Mouse (Mus musculus) brain, adult 2 months (tissue): Measurements from ENCODE around the gene Kifc3.

Experiments
- DNase-seq: peaks from one replicate; pipeline ENCODE4 v3.0.0; 2011; ENCODE audit warnings: low read depth, low spot score

The Kifc3 gene

DNA sequence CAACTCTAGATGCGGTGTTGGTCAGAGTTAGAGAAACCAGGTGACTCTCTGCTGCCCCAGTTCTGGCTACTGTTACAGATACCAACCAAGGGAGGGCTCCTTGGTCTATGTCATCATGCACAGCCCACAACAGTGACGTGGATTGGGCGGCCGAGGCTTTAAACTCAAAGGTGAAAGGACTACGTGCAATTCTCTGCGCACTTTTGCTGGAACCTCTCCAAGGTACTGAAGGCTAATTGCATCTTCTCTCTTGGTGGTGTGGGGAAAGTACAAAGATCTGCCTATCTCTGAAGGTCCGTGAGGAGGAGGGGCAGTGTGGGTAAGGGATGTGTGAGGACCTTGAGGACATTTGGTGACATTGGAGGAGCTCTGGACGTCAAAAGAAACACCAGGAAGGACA, 44.0 kb downstream of the Kifc3 start:
- DNase-seq: no peak

DNA sequence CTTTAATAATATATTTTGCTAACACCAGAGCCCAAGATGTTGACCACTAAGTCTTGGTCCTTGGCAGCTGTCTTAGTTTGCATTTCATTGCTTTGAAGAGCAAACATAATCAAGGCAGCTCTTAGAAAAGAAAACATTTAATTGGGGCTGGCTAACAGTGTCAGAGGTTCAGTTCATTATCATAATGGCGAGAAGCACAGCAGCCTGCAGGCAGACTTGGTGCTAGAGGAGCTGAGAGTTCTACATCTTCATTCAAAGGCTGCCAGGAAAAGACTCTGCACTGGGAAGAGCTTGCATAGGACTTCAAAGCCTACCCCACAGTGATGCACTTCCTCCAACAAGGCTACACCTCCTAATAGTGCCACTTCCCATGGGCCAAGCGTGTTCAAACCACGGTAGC, 45.5 kb downstream of the Kifc3 start:
- DNase-seq: no peak

DNA sequence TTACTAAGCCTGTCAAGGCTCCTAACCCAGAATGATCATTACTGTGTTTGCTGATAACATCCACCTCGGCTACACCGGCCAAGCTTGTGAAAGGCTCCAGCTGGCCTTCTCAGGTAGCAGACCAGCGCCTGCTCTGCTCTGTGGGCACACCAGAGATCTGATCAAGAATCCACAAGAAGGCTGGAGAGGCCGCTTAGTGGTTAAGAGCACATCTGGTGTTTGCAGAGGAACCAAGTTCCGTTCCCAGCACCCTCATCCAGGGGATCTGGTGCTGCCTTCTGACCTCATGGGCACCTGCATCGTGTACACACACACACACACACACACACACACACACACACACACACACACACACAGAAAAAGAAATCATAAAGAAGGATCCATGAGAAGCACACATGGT, 46.5 kb downstream of the Kifc3 start:
- DNase-seq: no peak

DNA sequence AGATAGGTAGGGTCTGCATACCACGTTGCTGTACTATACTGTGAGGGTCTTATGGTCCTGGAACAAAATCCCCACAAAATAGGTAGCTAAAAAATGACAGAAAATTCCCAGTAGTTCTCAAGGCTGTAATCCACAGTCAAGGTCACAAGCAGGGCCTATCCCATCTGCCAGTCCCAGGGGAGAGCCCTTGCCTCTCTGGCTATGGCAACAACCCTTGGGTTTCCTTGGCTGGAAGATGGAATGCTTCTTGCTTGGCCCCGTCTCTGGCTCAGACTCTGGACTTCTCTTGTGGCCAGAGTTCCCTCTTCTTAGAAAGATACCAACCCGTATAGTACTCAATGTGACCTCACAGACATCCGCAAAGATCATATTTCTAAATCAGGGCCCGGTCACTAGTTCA, 47.3 kb downstream of the Kifc3 start:
- DNase-seq: no peak

DNA sequence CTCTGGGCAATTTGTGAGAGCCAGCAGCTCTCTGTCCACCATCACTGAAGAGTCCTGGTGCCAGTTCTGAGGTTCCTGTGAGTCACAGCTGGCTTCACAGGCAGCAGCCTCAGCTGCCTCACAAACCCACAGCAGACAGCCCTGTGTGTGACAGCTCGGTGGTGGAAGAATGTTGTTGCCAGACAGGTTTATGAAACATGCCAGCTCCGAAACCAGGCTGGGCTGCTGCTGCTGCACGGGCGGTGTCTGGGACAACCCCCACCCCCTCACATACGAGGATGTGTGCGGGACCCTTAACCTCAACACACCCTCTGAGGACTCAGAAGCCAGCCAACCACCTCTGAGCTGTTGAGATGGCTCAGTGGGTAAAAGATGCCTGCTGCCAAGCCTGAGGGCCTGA, 48.0 kb downstream of the Kifc3 start:
- DNase-seq: no peak

DNA sequence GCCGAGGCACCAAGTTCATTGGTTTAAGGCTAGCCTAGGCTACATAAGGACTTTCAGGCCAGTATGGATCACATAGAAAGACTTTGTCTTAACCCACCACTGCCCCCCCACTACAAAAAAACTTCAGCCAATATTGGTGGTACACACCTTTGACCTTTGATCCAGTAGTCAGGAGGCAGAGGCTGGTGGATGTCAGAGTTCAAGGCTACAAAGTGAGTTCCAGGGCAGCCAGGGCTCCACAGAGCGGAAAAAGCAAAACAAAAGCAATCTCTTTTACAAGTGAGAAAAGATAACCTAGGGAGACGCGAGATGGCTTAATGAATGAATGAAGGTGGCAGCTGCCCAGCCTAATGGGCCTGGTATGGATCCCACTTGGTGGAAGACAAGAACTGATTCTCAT, 48.6 kb downstream of the Kifc3 start:
- DNase-seq: no peak

DNA sequence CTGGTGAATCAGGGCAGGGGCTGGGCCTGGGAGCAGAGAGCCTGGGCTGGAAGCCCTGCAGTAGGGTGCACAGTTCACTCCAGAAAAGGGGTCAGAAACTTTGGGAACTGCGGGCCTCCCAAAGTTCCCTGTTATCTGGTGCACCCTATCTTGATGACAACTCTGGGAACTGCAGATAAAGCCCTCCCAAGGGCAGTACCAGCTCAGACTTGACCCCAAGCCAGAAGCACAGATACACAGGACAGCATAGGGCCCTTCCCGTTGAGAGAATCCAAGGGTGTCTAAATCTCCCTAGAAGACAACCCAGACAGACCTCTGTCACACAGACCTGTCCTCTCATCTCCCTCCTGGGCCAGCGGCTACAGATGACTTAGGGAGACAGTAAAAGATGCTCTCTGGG, 52.0 kb downstream of the Kifc3 start:
- DNase-seq: no peak

DNA sequence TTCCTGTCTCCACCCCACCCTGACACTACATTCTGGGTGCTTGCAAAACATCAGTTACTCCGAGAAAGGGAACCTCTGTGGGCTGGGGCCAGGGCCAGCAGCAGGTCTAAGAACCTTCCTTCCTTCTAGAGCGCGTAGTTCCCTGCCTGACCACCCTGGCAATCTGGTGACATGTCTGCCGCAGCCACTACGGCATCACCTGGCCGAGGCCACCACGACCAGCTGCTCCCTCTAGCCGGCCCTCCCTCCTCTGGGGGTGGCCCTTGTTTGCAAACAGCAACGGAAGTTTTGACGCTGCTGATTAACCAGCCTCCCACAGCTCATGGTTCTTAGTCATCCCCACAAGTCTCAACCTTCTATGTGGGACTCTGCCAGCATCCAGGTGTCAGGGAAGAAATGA, 53.2 kb downstream of the Kifc3 start:
- DNase-seq: peak; percentile 24

DNA sequence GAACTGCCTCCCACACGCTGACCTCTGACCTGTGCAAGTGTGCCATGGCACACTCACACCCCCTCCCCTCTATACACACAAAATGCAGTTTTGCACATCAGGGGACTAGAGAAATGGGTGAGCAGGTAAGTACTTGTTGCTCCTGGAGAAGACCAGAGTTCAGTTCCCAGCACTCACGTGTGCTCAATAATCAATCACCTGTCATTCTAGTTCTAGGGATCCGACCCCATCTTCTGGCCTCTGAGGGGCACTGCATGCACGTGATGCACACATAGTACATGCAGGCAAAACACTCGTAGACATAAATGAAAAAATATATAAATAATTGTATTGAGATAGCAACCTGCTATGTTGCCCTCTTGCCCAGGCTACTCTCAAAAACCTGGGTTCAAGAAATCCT, 55.8 kb downstream of the Kifc3 start:
- DNase-seq: no peak

DNA sequence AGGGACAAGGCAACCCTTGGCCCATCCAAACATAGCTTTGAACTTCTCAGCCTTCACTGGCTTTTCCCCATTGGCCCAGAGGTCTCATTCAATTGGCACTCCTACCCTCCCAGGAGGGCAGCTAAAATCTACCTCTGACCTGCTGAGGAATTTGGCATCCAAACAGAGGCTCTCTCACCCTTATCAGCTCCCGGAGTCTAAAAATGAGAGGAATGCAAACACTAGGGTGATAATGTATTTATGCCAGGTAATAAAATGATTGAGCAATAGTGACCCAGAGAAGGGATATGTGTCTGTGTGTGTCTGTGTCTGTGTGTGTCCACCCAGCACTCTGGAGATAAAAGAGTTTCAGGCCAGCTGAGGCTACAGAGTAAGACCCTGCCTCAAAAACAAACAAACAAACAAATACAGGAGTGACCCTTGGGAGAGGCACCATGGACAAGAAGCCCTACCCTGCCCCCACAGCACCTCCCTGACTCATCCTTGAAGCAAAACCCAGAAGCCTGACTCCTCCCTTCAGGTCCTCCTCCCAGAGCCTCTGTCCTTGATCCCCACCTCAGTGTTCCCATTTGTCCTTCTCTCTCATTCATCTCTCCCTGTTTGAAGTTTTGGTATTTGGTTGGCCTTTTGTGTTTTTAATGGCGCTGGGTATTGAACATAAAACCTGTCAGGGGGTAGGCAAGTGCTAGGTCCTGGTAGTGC, 56.4 kb downstream of the Kifc3 start:
- no peak for DNase-seq

DNA sequence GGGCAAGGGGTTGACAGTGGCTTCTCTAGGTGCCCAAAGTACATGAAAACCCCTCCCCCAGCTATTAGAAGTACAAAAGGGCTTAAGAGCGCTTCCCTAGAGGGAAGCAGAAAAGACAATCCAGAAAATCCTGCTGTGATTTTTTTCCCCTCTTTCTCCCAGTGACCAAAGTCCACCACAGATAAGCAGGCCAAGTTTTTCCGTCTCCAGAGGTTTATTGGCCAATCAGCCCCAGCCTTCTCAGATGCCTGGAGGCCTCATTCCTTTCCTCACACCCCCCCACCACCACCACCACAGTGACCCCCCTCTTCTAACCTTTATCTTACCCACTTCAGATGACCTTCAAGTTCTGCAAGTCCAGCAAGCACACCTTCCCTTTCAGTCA, 58.0 kb downstream of the Kifc3 start:
- DNase-seq: no peak

DNA sequence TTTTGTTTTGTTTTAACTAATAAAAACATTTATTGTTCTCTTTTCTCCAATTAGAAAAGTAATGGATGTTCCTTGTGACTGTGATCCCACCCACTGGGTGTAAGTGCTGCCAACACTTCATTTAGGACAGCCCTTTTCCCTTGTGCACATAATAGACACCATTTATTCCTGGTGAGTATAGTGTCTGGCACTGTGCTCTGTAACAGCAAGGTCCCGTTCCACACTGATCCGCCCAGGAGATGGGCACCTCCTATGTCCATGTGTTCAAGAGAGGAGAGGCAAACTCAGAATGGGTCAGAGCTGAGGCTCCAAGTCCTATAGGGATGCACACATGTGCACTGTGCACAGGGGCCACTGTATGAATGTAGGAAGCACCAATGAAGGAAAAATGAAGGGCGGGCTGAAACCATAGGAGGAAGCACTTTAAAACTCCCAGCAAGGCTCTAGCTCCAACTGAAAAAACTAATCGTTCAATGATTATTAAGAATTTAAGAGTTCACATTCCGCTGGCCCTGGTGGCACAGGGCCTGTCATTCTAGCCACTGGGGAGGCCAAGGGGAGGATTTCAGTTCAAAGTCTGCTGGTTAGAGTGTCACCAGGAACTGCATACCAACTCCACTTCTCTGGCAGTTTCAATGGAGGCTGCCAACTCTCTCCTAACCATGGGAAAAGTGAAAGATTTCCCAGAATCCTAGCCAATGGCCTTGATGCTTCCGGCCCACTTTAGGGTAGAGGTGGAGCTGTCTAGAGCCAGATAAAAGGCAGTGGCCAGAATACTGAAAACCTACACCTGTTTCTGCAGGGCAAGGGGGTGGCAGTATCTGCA, 58.6 kb downstream of the Kifc3 start:
- DNase-seq: peak; percentile 70

DNA sequence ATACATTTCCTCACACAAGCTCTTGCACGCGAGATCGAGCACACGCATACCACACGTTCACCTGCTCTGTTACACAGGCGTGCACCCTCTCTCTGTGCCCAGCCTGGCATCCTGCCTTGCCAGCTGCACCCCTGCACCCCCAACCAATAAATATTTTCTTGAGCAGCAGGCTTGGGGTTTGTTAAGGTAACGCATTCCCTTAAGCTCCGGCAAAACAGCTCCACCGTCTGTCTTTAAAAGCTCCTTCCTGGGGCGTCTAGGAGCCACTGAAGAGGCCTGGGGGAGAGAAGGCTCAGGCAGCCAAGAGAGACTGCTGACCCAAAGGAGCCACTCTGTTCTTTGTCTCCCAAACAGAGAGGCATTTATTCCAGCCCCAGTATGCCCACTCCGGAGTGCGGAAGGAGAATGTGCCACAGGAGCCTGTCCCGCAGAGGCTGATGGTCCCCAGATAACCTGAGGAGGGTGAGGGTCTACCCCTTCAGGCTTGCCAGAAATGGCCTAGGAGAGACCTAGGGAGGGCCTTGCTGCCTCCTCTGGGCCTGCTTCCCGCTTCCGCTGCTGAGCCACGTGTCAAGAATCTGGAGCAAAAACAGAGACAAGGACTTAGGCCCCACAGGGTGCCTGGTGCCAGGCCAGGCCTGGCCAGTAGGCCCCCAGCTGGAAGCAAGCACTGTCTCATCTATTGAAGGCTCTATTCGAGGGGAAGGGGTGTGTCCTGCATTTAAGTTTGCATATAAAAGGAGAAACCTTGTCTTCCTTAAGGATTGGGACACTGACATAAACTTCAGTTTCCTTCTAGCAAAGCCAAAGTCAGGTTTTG, 59.4 kb downstream of the Kifc3 start:
- peak; percentile 85 for DNase-seq

DNA sequence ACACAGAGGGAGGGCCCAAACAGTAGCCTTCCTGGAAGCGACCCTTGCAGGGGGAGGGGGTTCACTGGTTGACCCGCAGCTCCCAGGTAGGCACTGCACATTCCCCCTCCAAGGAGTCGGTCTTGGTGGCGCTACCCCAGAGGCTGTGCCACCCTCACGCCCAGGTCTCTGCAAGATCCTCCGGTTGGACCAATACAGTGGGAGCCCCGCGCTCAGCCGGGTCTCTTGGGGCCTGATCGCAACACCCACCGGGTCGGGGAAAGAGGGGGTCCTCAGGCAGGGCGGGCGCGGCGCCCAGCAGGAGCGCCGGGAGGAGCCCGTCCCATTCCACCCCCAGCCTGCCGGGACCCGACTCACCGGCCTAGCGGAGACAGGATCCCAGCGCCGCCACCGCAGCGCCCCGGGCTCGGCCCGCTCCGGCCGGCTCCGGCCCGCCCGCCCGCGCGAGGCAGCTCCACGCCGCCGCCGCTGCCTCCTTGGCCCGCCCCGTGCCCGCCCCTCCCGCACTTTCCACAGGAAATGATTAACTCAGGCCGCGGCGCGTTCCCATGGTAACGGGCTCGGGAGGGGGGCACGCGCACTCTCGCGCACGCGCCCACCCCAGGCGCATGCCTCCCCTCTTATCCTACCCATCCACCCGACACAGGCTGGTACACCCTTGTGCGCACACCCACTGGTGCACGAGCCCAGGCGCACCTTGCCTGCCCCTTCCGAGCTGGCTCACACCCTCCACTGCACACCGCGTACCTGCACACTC, 60.4 kb downstream of the Kifc3 start:
- DNase-seq: peak; percentile 91

DNA sequence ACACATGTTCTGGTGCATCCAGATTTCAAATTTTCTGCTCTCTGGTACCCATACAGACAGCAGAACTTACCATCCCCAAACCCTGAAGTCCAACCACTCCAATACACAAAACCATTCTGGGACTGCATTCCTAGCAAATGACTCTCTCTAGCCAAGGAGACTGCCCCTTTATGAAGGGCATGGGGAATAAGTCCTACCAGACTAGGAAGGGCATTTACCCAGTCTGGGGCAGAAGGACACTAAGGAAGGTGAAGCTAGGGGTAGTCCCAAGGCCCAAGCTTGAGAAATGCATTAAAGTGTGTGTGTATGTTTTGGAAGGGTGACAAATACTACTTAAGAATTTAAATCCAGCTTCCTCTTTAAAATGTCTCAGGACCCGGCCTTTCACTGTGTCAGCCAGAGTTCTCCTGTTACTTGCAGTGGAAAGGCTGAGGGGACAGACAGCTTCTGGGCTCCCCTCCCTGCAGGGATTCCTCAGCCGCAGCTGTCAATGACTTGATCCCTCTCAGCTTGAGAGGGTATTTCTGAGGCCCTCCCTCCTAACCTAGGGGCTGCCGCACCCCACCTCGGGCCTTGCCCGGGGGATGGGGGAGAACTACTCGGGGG, 61.0 kb downstream of the Kifc3 start:
- DNase-seq: peak; percentile 20

DNA sequence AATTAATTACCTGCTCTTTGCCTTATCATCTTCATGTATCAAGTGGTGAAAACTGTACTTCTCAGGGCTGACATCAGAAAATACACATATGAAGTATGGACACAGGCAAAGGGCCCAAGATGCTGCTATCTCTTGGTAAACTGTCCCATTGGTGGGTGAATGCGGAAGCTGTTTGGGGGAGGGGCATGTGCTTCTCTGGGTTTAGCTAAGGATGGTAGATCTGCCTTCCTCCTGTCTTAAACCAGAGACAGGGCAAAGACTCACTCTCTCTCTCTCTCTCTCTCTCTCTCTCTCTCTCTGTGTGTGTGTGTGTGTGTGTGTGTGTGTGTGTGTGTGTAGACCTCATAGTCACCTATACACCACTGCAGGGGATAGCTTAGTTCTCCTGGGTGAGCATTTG, 61.6 kb downstream of the Kifc3 start:
- DNase-seq: no peak

DNA sequence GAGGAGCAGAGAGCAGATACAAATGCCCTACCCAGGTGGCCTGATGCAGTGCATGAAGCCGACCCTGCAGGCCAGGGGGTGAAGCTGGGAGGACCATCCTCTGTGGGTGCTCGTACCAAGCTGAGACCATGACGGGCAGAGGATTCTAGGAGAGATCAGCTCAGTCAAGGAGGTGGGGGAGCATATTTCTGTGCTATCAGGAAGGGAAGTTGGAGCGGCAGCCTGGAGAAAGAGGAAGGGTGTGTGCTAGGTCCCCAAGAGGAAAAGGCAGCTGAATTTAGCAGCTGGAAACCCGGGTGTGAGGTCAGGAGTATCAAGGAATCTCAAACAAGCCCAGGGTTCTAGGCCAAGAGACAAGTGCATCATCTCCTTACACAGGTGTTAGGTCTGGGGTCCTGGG, 62.1 kb downstream of the Kifc3 start:
- no peak for DNase-seq

DNA sequence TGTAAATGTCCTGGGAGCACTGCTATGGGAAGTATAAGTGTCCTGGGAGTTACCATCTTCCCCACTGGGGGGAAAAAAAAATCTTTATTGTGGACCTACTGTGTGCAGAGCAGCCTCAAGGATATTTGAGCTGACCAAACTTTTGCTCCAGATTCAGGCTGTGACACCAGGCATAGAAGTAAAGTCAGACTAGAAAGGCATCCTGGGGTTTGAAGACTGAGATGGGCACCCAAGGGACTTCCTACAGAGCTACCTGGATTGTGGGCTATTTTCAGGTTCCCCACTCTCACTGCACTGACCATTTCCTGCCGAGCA, 63.6 kb downstream of the Kifc3 start:
- no peak for DNase-seq

DNA sequence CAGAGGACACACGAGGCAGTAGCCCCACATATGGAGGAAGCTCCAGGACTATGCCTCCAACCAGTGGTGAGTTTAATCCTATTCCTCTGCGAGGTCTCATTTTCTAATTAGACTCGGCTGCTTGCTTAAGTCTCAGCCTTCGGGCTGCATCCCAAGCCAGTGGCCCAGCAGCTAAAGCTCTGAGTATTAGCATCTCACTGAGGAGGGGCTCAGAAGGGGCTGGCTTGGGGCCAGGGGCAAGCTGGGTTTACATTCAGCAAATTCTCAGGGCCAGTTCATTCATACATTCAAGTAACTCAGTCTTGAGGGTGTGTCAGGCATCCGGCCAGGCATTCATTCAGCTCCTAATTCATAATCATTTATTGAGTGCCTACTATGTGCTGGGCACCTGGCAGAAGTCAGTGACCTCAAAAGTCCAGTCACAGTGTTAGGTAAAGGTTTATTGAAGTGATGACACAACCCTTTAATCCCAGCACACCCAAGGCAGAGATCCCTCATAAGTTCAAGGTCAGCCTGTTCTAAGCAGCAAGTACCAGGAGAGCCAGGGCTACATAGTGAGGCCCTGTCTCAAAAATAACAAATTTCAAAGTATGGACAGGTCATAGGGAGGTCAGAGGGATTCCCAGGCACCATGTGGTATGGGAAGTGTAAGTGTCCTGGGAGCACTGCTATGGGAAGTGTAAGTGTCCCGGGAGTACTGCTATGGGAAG, 64.1 kb downstream of the Kifc3 start:
- DNase-seq: no peak

DNA sequence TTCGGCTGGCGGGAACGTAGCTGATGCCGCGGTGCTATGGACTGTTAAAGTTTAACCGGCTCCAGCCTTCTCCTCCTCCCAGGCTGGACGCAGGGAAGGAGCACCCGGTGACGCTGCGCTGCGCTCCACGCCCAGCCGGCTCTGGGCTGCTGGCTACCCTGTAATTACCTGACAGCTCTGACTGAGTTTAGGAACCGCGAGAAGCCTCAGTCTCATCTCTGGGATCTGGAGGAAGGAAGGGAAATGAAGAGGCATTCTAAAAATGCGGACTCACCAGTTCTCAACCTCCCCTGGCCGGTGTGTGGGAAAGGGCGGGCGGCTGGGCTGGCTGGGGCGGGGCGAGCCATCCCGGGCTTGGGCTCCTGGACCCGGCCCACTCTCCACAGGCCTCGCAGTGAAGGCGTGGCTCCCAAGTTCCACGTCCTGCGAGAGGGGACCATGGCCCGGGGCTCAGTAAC, 64.9 kb downstream of the Kifc3 start:
- DNase-seq: no peak

DNA sequence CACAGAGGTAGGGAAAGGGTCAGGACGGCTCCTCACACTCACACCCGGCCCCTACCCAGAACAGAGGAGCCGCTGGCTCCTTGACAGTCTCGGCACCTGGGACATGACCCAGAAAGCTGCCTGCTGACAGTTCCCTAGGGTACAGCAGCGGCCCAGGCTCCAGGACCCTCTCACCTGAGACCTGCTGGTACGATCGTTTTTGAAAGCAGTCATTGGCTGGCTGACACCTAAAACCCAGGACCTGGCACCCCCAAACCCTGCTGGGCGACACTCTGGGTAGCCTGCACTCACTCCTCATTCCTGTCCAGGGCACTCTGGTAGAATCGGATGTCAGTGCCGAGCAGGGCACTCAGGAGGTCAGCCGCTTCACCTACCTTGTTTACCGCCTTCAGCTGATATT, 65.4 kb downstream of the Kifc3 start:
- no peak for DNase-seq
